In the genomic region with DNA sequence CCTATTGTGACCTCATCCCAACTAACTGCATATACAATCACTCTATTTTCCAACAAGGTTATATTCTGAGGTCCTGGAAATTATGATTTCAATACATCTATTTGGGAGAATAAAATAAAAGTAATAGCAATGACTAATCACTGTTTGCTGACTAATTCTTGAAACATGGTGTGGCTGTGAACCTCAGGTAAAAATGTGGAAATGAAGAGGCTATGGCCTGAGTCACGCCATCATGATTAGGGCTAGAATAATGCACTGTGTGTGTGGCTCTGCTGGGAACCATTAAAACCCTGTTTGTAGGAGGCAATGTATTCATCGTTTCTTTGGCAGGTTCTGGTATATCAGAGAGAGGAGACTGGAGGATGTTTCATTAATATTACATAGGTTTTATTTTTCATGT, we compare ENCODE assay signal across 15 mouse cellular contexts.
"Had no signal": no experiment of that assay in that cellular context is flagged by ENCODE, and none has a peak within 500 bp of the region (broad histone marks: within the 10 kb centered on the region; RNA-seq: fewer than 3 reads in every experiment).

No protein-coding gene starts in this region.

- H3K9ac ChIP-seq: lung, embryonic 14.5 days; midbrain, embryonic 12.5 days; neural tube, embryonic 13.5 days; neural tube, embryonic 15.5 days had no signal

- H3K4me2 ChIP-seq: lung, embryonic 14.5 days; midbrain, embryonic 12.5 days; neural tube, embryonic 13.5 days; neural tube, embryonic 15.5 days had no signal

- H3K4me1 ChIP-seq: midbrain, embryonic 10.5 days; midbrain, embryonic 12.5 days; neural tube, embryonic 13.5 days; neural tube, embryonic 15.5 days had no signal

- H3K9me3 ChIP-seq: midbrain, embryonic 10.5 days; midbrain, embryonic 12.5 days; neural tube, embryonic 13.5 days; neural tube, embryonic 15.5 days had no signal

- H3K4me3 ChIP-seq: midbrain, embryonic 10.5 days; midbrain, embryonic 12.5 days; myocyte; neural tube, embryonic 13.5 days; neural tube, embryonic 15.5 days had no signal

- H3K27ac ChIP-seq: midbrain, embryonic 10.5 days; midbrain, embryonic 12.5 days; neural tube, embryonic 13.5 days; neural tube, embryonic 15.5 days had no signal

- H3K36me3 ChIP-seq: midbrain, embryonic 10.5 days; midbrain, embryonic 12.5 days; neural tube, embryonic 13.5 days; neural tube, embryonic 15.5 days had no signal

- DNase-seq: lung, adult 18-20 months; lung, embryonic 14.5 days; lung, postnatal 10 days; lung, postnatal 4 days; retina, postnatal 1 day; right cerebral cortex, postnatal 4 days; spleen, adult 18-20 months; thymus, adult 18-20 months; thymus, postnatal 14 days; thymus, postnatal 36 days had no signal

- H3K27me3 ChIP-seq: midbrain, embryonic 12.5 days; neural tube, embryonic 13.5 days; neural tube, embryonic 15.5 days had no signal
